Mouse (Mus musculus) E14TG2a.4 (cell line): ENCODE measurements around the gene Nfic.
"Not testable (repeated sequence)": the region's sequence is repeated elsewhere in the genome, so short reads cannot be mapped to it uniquely, and the experiment has no call there.

Source experiments
- CTCF ChIP-seq: conservative IDR thresholded peaks from 2 replicates; pipeline ENCODE4 v1.5.1; 2014; ENCODE audit warnings: low read length
- POU5F1 ChIP-seq: IDR thresholded peaks from 2 replicates; pipeline ENCODE4 v1.6.1; 2014; ENCODE audit warnings: low read length, borderline replicate concordance

DNA sequence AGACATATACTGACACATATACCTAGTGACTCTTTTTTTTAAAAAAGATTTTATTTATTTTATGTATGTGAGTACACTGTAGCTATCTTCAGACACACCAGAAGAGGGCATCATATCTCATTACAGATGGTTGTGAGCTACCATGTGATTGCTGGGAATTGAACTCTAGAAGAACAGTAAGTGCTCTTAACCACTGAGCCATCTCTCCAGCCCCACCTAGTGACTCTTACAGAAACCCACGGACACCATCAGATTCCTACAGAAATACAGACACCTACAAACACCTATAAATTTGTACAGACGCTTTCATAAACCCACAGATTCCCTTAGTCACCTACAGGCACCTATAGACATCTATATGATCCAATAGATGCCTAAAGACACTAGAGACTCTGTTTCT lies 9.9 kb downstream of the Nfic start:
- not testable (repeated sequence) for TF ChIP-seq CTCF, POU5F1
